Mouse (Mus musculus): ENCODE results near the gene Milr1.
"Not testable (repeated sequence)": the region's sequence is repeated elsewhere in the genome, so short reads cannot be mapped to it uniquely, and the experiment has no call there.

The Milr1 gene

DNA sequence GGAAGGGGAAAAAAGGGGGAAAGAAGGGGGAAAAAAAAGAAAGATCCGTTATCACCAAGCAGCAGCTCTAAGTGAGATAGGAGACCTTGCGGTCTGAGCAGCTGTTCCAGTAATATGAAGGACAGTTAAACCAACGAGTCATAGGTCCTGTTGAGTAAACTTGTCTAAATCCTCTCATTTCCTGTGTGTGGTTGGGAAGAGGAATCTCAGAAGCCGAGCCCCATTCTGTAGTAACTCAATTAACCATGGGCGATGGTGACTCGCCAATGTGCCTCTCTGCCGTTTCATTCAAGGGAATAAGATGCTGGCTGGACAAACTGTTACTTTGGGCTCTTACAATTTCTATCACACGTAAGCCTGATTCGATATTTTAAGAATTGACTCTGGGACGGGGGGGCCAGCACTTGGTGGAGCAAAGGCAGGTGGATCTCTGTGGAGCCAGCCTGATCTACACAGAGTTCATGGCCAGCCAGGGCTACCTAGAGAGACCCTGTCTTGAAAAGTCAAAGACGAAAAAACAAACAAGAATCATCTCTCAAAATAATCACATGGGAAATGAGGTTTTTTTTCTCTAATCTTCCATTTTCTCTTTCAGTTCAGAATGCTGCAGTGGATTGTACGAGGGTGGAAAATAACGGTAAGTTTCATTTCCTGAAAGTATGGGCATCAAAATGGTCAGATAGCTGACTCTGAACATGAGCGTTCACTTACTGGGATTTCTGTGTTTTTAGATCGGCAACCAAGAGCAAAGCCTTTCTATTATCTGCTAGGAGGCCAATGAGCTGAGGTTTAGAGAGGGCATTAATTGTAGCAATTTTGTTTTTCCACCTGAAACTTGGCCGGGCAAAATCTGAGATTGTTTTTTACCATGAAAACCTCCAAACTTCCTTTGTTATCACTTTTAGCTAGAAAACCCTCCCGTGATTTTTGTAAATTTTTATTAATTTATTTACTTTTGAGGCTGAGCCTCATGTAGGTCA is at the start of gene Milr1:
Gene Milr1 (plus strand): TSS at position 188 of the 980 bp plus-strand sequence.
- no peak for DNase-seq (ENCODE audit: low spot score in 2 of 2)

GRCm38 (mm10) chr11:106701589-106701988 is 49.4 kb upstream of the Milr1 start:
- no peak for DNase-seq (ENCODE audit: low spot score in 2 of 2)

DNA sequence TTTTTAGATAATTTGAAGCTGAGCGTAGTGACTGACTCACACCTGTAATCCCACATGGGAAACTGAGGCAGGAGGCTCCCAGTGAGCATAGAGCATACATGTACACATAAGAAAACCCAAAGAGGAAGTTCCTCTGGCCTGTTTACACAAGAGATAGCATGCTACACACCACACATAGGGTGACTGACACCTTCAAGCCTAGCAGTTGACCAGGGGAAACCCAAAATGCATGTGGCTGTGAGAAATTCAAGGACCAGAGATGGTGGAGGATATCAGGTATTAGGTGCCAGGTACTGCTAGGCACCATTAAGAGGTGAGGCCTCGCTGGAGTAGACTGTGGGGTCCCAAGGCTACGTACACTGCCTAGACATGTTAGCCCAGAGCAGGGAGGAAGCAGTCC is 48.4 kb upstream of the Milr1 start:
- DNase-seq (ENCODE audit: low spot score in 2 of 2) = no peak

GRCm38 (mm10) chr11:106703931-106704330 is 47.1 kb upstream of the Milr1 start:
- DNase-seq (ENCODE audit: low spot score in 2 of 2) = no peak

DNA sequence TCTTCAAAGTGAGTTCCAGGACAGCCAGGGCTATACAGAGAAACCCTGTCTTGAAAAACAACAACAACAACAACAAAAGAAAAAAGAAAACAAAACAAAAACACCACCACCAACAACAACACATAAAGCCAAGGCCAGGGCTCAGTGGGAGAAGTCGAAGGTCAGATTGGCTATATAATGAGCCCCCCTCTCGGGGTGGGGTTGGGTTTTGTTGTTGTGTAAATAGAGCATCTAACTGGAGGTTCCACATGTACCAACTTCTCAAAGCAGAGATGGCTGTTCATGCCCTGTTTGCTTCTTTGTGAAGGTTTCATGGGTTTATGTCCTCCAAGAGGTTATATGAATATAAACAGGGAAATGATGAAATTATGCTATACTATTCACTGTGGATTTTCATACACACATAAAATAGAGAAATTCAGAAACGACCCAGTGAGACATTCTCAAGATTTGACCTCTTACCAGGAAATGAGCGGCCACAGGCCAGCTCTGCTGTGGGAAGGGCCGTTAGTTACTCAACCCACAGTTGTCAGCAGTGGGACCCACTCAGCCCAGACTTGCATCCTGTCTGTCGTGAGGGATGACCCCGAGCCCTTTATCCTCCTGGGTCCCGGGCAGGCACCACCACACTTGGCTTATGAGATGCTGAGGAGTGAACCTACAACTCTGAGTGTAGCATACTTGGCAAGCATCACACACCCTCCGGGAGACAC is 46.5 kb upstream of the Milr1 start:
- no peak for DNase-seq (ENCODE audit: low spot score in 2 of 2)

- no peak for DNase-seq (ENCODE audit: low spot score in 2 of 2)
Observed at GRCm38 (mm10) chr11:106706212-106706611, 44.8 kb upstream of the Milr1 start.

GRCm38 (mm10) chr11:106707085-106707484 is 43.9 kb upstream of the Milr1 start:
- no peak for DNase-seq (ENCODE audit: low spot score in 2 of 2)

GRCm38 (mm10) chr11:106707866-106708265 is 43.2 kb upstream of the Milr1 start:
- no peak for DNase-seq (ENCODE audit: low spot score in 2 of 2)

GRCm38 (mm10) chr11:106709227-106709985 is 41.6 kb upstream of the Milr1 start:
- no peak for DNase-seq (ENCODE audit: low spot score in 2 of 2)

DNA sequence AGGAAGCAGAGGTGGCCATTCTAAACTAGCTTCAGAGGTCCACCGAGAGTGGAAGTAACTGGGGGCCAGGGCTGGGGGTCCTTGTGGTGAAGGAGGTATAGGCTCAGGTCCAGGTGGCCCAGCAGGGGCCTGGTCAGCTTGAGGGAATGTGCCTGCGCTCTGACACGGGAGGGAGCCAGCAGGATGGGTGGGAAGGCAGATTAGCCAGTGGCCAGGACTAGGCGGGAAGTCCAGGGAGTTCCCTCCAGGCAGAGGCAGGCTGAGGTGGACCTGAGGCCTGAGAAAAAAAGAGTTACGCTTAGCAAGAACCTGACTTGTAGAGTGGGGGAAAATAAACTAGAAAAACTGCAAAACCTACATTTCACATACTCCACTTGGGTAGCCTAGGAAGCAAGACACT is 40.2 kb upstream of the Milr1 start:
- DNase-seq (ENCODE audit: low spot score in 2 of 2) = no peak

DNA sequence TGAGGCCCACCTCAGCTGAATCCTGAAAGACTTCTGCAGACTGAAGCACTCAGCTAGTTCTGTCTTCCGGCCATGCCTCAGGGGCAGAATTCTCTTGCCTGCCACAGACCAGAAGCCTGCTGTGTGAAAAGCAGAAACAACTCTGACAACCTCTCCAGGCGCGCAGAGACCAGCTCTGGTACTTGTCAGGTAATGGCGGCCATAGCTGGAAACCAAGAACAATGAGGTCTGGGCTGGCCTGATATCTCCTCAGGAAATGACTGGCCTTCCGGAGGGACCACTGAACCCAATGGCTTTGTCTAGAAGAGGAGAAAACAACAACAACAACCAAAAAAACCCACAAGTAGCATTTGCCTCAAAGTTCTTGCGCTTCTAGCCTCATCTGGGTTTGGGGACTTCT is 36.0 kb upstream of the Milr1 start:
- no peak for DNase-seq (ENCODE audit: low spot score in 2 of 2)

GRCm38 (mm10) chr11:106716568-106716967 is 34.5 kb upstream of the Milr1 start:
- DNase-seq (ENCODE audit: low spot score in 2 of 2) = no peak

DNA sequence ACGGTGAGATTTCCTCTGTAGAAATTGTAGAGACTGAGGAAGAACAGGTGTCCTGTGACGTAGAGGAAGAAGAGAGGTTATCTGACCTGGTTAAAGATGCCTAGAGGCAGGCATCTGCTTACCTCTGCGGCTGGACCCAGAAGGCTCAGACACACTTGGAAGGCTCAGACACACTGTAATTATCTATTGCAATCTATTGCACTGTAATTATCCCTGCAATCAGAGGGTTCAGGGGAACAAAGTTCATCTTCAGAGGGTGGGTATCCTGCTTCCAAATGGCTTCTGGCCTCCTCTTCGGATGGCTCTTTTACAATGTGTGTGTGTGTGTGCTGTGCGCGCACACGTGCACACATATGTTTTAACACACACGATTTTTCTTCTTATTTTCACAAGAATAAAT is 30.6 kb upstream of the Milr1 start:
- DNase-seq (ENCODE audit: low spot score in 2 of 2) = no peak

DNA sequence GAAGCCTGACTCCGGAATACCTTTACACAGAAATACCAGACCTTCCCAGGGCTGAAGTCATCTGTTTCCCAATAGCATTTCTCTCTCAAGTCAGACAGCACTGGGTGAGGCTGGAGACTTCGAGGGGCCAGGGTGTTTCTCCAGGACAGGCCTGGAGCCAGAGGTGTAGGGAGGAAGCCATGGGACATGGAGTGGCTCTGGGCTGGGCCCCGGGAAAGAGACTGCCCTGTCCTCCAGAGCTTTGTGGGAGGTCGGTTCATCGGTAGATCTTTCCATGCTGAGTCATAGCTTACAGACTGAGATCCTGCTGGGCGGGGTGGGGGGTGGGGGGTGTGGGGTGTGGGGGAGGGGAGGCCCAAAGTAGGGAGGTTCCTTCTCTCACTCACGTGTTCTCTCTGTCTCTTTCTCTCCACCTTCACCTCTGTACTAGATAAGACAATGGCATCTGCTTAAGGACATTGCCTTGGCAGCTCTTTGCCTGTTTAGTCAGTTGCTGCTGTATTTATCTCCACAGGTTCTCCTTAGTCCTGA is 28.1 kb upstream of the Milr1 start:
- no peak for DNase-seq (ENCODE audit: low spot score in 2 of 2)

- no peak for DNase-seq (ENCODE audit: low spot score in 2 of 2)
Observed at GRCm38 (mm10) chr11:106723611-106724125, 27.4 kb upstream of the Milr1 start.

GRCm38 (mm10) chr11:106724176-106724915 is 26.7 kb upstream of the Milr1 start:
- no peak for DNase-seq (ENCODE audit: low spot score in 2 of 2)

DNA sequence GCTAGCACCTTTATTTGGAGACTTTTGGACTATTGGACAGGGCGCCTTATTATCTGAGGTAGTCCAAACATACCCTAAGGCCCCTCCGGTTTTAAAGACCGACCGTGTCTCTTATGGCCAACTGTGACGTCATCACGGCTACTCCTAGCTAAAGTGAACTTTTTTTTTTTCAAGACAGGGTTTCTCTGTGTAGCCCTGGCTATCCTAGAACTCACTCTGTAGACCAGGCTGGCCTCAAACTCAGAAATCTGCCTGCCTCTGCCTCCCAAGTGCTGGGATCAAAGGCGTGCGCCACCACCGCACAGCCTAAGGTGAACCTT is 26.1 kb upstream of the Milr1 start:
- not testable (repeated sequence) for DNase-seq (ENCODE audit: low spot score in 2 of 2)

DNA sequence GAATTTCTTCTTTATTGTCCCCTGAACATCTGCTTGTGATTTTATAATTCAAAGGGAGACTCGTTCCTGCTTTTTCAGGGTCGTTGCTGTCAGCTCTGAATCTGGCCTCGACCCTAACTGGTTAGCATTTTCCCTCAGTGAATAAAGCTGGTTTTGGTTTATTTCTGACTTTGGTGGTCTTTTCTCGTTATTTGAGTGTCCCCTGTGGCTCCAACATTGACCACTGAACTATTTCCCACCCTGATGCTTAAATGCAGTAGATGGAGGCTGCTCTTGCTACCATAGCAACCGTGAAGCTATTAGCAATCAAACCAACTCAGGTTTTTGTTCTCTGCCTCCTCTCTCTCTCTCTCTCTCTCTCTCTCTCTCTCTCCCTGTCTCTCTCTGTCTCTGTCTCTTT is 23.1 kb upstream of the Milr1 start:
- DNase-seq (ENCODE audit: low spot score in 2 of 2) = no peak

- DNase-seq (ENCODE audit: low spot score in 2 of 2) = no peak
Observed at GRCm38 (mm10) chr11:106728402-106729366, 22.3 kb upstream of the Milr1 start.

- DNase-seq (ENCODE audit: low spot score in 2 of 2) = no peak
Observed at GRCm38 (mm10) chr11:106729656-106730055, 21.4 kb upstream of the Milr1 start.

Data from frontal cortex, postnatal 25 days (tissue).